In genomic region chr8:123233300-123233699, GRCm38 (mm10) we compare ENCODE assay signal across 21 mouse cellular contexts. TPM values are rescaled to one million over a fixed set of nuclear protein-coding genes. Genes with fewer than 3 reads are reported as not detected.
DNase-seq lines count a peak whose midpoint lies in the region; ATAC-seq and TF ChIP-seq lines count a peak whose summit lies in the region.
"Had no signal": no experiment of that assay in that cellular context is flagged by ENCODE, and none has a peak within 500 bp of the region (broad histone marks: within the 10 kb centered on the region; RNA-seq: fewer than 3 reads in every experiment).

No protein-coding gene starts in this region.

- WGBS in hindbrain, embryonic 12.5 days, result 67% methylated on average over 12 of the region's 13 CpGs
- WGBS in hindbrain, embryonic 10.5 days, result 57% methylated on average over 13 of the region's 13 CpGs
- WGBS in embryonic facial prominence, embryonic 13.5 days, result 58% methylated on average over 13 of the region's 13 CpGs

- DNase-seq in hindbrain, embryonic 10.5 days (ENCODE audit: low spot score), result no peak
- peak; percentile 35 to 39 for DNase-seq in left cerebral cortex, postnatal 25 days (ENCODE audit: low spot score in 2 of 2)
- DNase-seq in left cerebral cortex, postnatal 10 days (ENCODE audit: extremely low spot score in 1 of 2, low spot score in 2 of 2), result no peak
- DNase-seq in ovary, postnatal 14 days (ENCODE audit: low spot score), result no peak
- DNase-seq: adrenal gland, postnatal 25 days; B cell, adult 2 months; cerebellum, adult 9-10 months; embryo, embryonic 11 days had no signal

- H3K4me3 ChIP-seq in hindbrain, embryonic 12.5 days, result no peak overlapping the region
- H3K4me3 ChIP-seq in hindbrain, embryonic 10.5 days, result no peak overlapping the region
- H3K4me3 ChIP-seq in E14TG2a.4 (replicated peaks; ENCODE audit: low read length), result 0 out of 2 replicates have a peak overlapping the region, but pooled peaks have one; percentile 23
- H3K4me3 ChIP-seq in embryonic facial prominence, embryonic 13.5 days, result no peak overlapping the region
- H3K4me3 ChIP-seq: erythroblast, embryonic 14.5 days; liver, embryonic 15.5 days; midbrain, embryonic 13.5 days had no signal

- 0 out of 2 replicates have a peak, but pooled peaks have one; percentile 18 for ATAC-seq in hindbrain, embryonic 12.5 days (ENCODE audit: low FRiP score)
- ATAC-seq in embryonic facial prominence, embryonic 13.5 days (ENCODE audit: insufficient number of reproducible peaks, insufficient read depth, low FRiP score, low TSS enrichment, low read depth), result no peak
- ATAC-seq: activated CD4-positive, CD25-positive, alpha-beta regulatory T cell, adult 4 months; forebrain, embryonic 14.5 days; intestine, embryonic 16.5 days; lung, postnatal 0 days; midbrain, embryonic 13.5 days; Patski had no signal

- intact Hi-C loops in left cerebral cortex, postnatal 25 days (cut with DNase I), result no loop called here
- intact Hi-C loops in left cerebral cortex, postnatal 10 days (cut with DNase I), result no loop called here

- H3K27me3 ChIP-seq in hindbrain, embryonic 12.5 days, result peaks cover 44% of the 10 kb centered on the region
- H3K27me3 ChIP-seq in hindbrain, embryonic 10.5 days (ENCODE audit: insufficient read depth, poor library complexity, severe bottlenecking), result peaks cover 44% of the 10 kb centered on the region
- peaks cover 22% of the 10 kb centered on the region for H3K27me3 ChIP-seq in E14TG2a.4 (ENCODE audit: insufficient read depth, low read length)
- H3K27me3 ChIP-seq in embryonic facial prominence, embryonic 13.5 days, result peaks cover 43% of the 10 kb centered on the region
- H3K27me3 ChIP-seq: Patski had no signal

- H3K9ac ChIP-seq in hindbrain, embryonic 12.5 days, result no peak overlapping the region
- H3K9ac ChIP-seq in embryonic facial prominence, embryonic 13.5 days, result 0 out of 2 replicates have a peak overlapping the region, but pooled peaks have one; percentile 21
- H3K9ac ChIP-seq: liver, embryonic 15.5 days; midbrain, embryonic 13.5 days had no signal

- peaks cover 14% of the 10 kb centered on the region for H3K36me3 ChIP-seq in hindbrain, embryonic 12.5 days
- H3K36me3 ChIP-seq in hindbrain, embryonic 10.5 days, result peaks cover 26% of the 10 kb centered on the region
- peaks cover 35% of the 10 kb centered on the region for H3K36me3 ChIP-seq in E14TG2a.4 (ENCODE audit: insufficient read depth, low read length)
- H3K36me3 ChIP-seq in embryonic facial prominence, embryonic 13.5 days, result peaks cover 20% of the 10 kb centered on the region
- H3K36me3 ChIP-seq: liver, embryonic 15.5 days had no signal

- no peaks in the 10 kb centered on the region for H3K9me3 ChIP-seq in hindbrain, embryonic 12.5 days (replicated peaks)
- H3K9me3 ChIP-seq in hindbrain, embryonic 10.5 days, result no peaks in the 10 kb centered on the region
- no peaks in the 10 kb centered on the region for H3K9me3 ChIP-seq in E14TG2a.4 (ENCODE audit: low read length)
- no peaks in the 10 kb centered on the region for H3K9me3 ChIP-seq in embryonic facial prominence, embryonic 13.5 days
- H3K9me3 ChIP-seq: liver, embryonic 15.5 days; midbrain, embryonic 13.5 days had no signal

- H3K4me2 ChIP-seq in hindbrain, embryonic 12.5 days (replicated peaks), result no peak overlapping the region
- H3K4me2 ChIP-seq in embryonic facial prominence, embryonic 13.5 days, result no peak overlapping the region
- H3K4me2 ChIP-seq: liver, embryonic 15.5 days; midbrain, embryonic 13.5 days had no signal

- no peak for TF ChIP-seq CTCF in E14TG2a.4 (conservative IDR thresholded peaks at IDR 0.05; ENCODE audit: low read length)

- H3K27ac ChIP-seq in hindbrain, embryonic 12.5 days, result no peak overlapping the region
- H3K27ac ChIP-seq in hindbrain, embryonic 10.5 days, result no peak overlapping the region
- no peak overlapping the region for H3K27ac ChIP-seq in embryonic facial prominence, embryonic 13.5 days
- H3K27ac ChIP-seq: kidney, postnatal 0 days; liver, embryonic 15.5 days; midbrain, embryonic 13.5 days had no signal

- H3K4me1 ChIP-seq in hindbrain, embryonic 12.5 days, result peaks cover 23% of the 10 kb centered on the region
- H3K4me1 ChIP-seq in hindbrain, embryonic 10.5 days (replicated peaks), result peaks cover 52% of the 10 kb centered on the region
- peaks cover 59% of the 10 kb centered on the region for H3K4me1 ChIP-seq in E14TG2a.4 (replicated peaks; ENCODE audit: low read depth, low read length)
- peaks cover 23% of the 10 kb centered on the region for H3K4me1 ChIP-seq in embryonic facial prominence, embryonic 13.5 days

RNA-seq across cellular contexts. Expression of gene Spata2l, which starts 2.7 kb away (rescaled TPM):
- 2.8 and 3.1 TPM in 2 replicates for polyA plus RNA-seq in hindbrain, embryonic 12.5 days (2016; fragmentation: Nextera tagmentation; extraction: Ambion mirVana)
- 2.3 and 3.3 TPM in 2 replicates for polyA plus RNA-seq in hindbrain, embryonic 10.5 days (2016; fragmentation: Nextera tagmentation; extraction: Ambion mirVana)
- total RNA-seq in left cerebral cortex, postnatal 25 days (2021), result 100 to 1,000 TPM; 106 to 107 TPM
- total RNA-seq in left cerebral cortex, postnatal 10 days (2021), result 100 to 1,000 TPM; 111 to 118 TPM
- 4.6 and 5.1 TPM in 2 replicates for polyA plus RNA-seq in embryonic facial prominence, embryonic 13.5 days (2015; fragmentation: Nextera tagmentation; extraction: Ambion mirVana)

RNA-seq across cellular contexts. Expression of gene Cdk10, which starts 8.7 kb away (rescaled TPM):
- 37.6 and 39.1 TPM in 2 replicates for polyA plus RNA-seq in hindbrain, embryonic 12.5 days (2016; fragmentation: Nextera tagmentation; extraction: Ambion mirVana)
- polyA plus RNA-seq in hindbrain, embryonic 10.5 days (2016; fragmentation: Nextera tagmentation; extraction: Ambion mirVana), result 36.7 and 37.2 TPM in 2 replicates
- 10 to 100 TPM; 83.4 to 88.0 TPM for total RNA-seq in left cerebral cortex, postnatal 25 days (2021)
- 10 to 100 TPM; 69.3 to 69.5 TPM for total RNA-seq in left cerebral cortex, postnatal 10 days (2021)
- polyA plus RNA-seq in embryonic facial prominence, embryonic 13.5 days (2015; fragmentation: Nextera tagmentation; extraction: Ambion mirVana), result 39.5 and 44.3 TPM in 2 replicates

RNA-seq across cellular contexts. Expression of gene Spata33, which starts 20.7 kb away (rescaled TPM):
- polyA plus RNA-seq in hindbrain, embryonic 12.5 days (2016; fragmentation: Nextera tagmentation; extraction: Ambion mirVana), result 8.3 and 8.8 TPM in 2 replicates
- polyA plus RNA-seq in hindbrain, embryonic 10.5 days (2016; fragmentation: Nextera tagmentation; extraction: Ambion mirVana), result 5.3 and 5.7 TPM in 2 replicates
- 1 to 10 TPM; 7.3 to 8.5 TPM for total RNA-seq in left cerebral cortex, postnatal 25 days (2021)
- total RNA-seq in left cerebral cortex, postnatal 10 days (2021), result 1 to 10 TPM; 6.3 to 7.5 TPM
- 5.8 and 5.9 TPM in 2 replicates for polyA plus RNA-seq in embryonic facial prominence, embryonic 13.5 days (2015; fragmentation: Nextera tagmentation; extraction: Ambion mirVana)
- total RNA-seq: hematopoietic stem cell, adult 5-6 weeks had no signal
- polyA plus RNA-seq: activated CD4-positive, CD25-positive, alpha-beta regulatory T cell, adult 4 months had no signal

RNA-seq across cellular contexts. Expression of gene Zfp276, which starts 20.7 kb away (rescaled TPM):
- 32.9 and 35.0 TPM in 2 replicates for polyA plus RNA-seq in hindbrain, embryonic 12.5 days (2016; fragmentation: Nextera tagmentation; extraction: Ambion mirVana)
- polyA plus RNA-seq in hindbrain, embryonic 10.5 days (2016; fragmentation: Nextera tagmentation; extraction: Ambion mirVana), result 30.6 and 36.0 TPM in 2 replicates
- total RNA-seq in left cerebral cortex, postnatal 25 days (2021), result 10 to 100 TPM; 20.6 to 23.0 TPM
- 10 to 100 TPM; 21.6 to 25.2 TPM for total RNA-seq in left cerebral cortex, postnatal 10 days (2021)
- 27.0 and 29.3 TPM in 2 replicates for polyA plus RNA-seq in embryonic facial prominence, embryonic 13.5 days (2015; fragmentation: Nextera tagmentation; extraction: Ambion mirVana)

RNA-seq across cellular contexts. Expression of gene Chmp1a, which starts 20.7 kb away (rescaled TPM):
- polyA plus RNA-seq in hindbrain, embryonic 12.5 days (2016; fragmentation: Nextera tagmentation; extraction: Ambion mirVana), result 160 and 166 TPM in 2 replicates
- polyA plus RNA-seq in hindbrain, embryonic 10.5 days (2016; fragmentation: Nextera tagmentation; extraction: Ambion mirVana), result 142 and 158 TPM in 2 replicates
- total RNA-seq in left cerebral cortex, postnatal 25 days (2021), result 10 to 100 TPM; 89.9 to 92.8 TPM
- 100 to 1,000 TPM; 111 to 130 TPM for total RNA-seq in left cerebral cortex, postnatal 10 days (2021)
- polyA plus RNA-seq in embryonic facial prominence, embryonic 13.5 days (2015; fragmentation: Nextera tagmentation; extraction: Ambion mirVana), result 153 and 164 TPM in 2 replicates

Comparison
In these comparisons a context has a peak if more than half of its experiments do, and no peak if none do; other contexts are left out.
1. DNase-seq: peak in left cerebral cortex, postnatal 25 days (2 of 2); none in hindbrain, embryonic 10.5 days (single experiment), left cerebral cortex, postnatal 10 days (0 of 2) and ovary, postnatal 14 days (single experiment).